Mouse (Mus musculus) spleen, adult 2 months (tissue): Measurements from ENCODE around the gene Abca12.

Source experiments
- CTCF ChIP-seq: fragments of 200-500 bp; IDR thresholded peaks from 2 replicates; pipeline ENCODE4 v1.5.1; 2011; ENCODE audit warnings: mild to moderate bottlenecking, inconsistent platforms; ENCODE audit not compliant: insufficient read depth, insufficient read length, insufficient replicate concordance; ENCODE audit errors: extremely low read depth
- POLR2A ChIP-seq: fragments of 200-500 bp; IDR thresholded peaks from 2 replicates; pipeline ENCODE4 v1.6.1; 2011; ENCODE audit warnings: low read depth, low read length, inconsistent platforms

DNA sequence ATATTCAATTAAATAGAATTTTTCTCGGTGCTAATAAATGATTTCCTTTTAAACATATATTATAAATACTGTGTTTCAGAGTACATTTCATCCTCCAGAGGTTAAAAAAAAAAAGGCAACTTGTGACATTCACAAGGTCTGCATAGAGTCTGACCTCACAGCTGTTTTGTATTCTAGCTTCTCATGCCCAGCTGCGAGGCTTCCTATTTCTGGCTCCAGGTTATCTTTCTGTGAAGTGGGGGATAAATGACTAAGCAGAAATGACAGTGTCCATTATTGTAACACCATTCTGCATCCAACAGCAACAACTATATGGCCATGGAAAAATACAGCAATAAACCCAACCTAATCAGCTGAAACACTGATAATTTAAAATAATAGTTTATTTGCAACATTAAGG lies 107.3 kb downstream of the Abca12 start:
- TF ChIP-seq CTCF (no peak), POLR2A (no peak)
